Mouse (Mus musculus): ENCODE data around the gene Btg3.

DNA sequence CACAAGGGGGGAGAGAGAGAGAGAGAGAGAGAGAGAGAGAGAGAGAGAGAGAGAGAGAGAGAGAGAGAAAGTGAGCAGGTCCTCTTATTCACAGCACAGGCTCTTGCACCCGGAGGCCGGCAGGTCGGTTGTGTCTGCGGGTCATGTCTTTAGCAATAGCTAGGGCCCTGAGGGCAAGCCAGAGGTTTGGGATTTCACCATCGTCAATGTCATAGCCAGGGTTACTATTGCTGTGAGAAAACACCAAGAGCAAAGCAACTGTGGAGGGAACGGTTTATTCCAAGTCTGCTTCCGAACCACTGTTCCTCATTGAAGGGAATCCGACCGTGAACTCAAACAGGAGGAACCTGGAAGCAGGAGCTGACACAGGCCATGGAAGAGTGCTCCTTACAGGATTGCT, 80.9 kb downstream of the Btg3 start:
- no peak for TF ChIP-seq CTCF (IDR thresholded peaks at IDR 0.05; ENCODE audit: control insufficient read depth, insufficient read depth, low read length)
- no peak for TF ChIP-seq POLR2A (IDR thresholded peaks at IDR 0.05; ENCODE audit: borderline replicate concordance, control insufficient read depth, low read depth, low read length)
